In genomic region chr2:35107984-35108635, GRCm38 (mm10) we compare ENCODE assay signal across 9 mouse cellular contexts. TPM values are rescaled to one million over a fixed set of nuclear protein-coding genes. Genes with fewer than 3 reads are reported as not detected.
DNase-seq lines count a peak whose midpoint lies in the region; ATAC-seq lines count a peak whose summit lies in the region.
"Had no signal": no experiment of that assay in that cellular context is flagged by ENCODE, and none has a peak within 500 bp of the region (broad histone marks: within the 10 kb centered on the region; RNA-seq: fewer than 3 reads in every experiment).

No protein-coding gene starts in this region.

- H3K4me2 ChIP-seq in limb, embryonic 11.5 days (ENCODE audit: low read depth, severe bottlenecking), result no peak overlapping the region
- peak overlapping the region; percentile 90; the same call in 1 of the 2 replicates for H3K4me2 ChIP-seq in liver, embryonic 12.5 days

- H3K27me3 ChIP-seq in limb, embryonic 11.5 days (ENCODE audit: control insufficient read depth, insufficient read depth, low read length), result no peaks in the 10 kb centered on the region
- H3K27me3 ChIP-seq in limb, embryonic 10.5 days (ENCODE audit: low read depth, poor library complexity, severe bottlenecking), result no peaks in the 10 kb centered on the region
- no peaks in the 10 kb centered on the region for H3K27me3 ChIP-seq in liver, embryonic 12.5 days (replicated peaks)
- H3K27me3 ChIP-seq: hindbrain, embryonic 15.5 days had no signal

- no peak for ATAC-seq in limb, embryonic 11.5 days (ENCODE audit: insufficient number of reproducible peaks, low FRiP score, low TSS enrichment, low read depth)
- ATAC-seq in liver, embryonic 12.5 days, result no peak

- H3K4me3 ChIP-seq in limb, embryonic 11.5 days (ENCODE audit: low read depth, low read length), result no peak overlapping the region
- H3K4me3 ChIP-seq in limb, embryonic 10.5 days, result no peak overlapping the region
- no peak overlapping the region for H3K4me3 ChIP-seq in liver, embryonic 12.5 days

- DNase-seq in cerebellum, postnatal 10 days, result peak; percentile 41 to 69
- no peak for DNase-seq in cerebellum, adult 11-12 months
- peak; percentile 43 for DNase-seq in limb, embryonic 11.5 days (ENCODE audit: low spot score)
- DNase-seq in limb, embryonic 10.5 days (ENCODE audit: low spot score), result no peak
- DNase-seq in brain, adult 2 months (ENCODE audit: low read depth, low spot score), result peak; percentile 37
- peak; percentile 49 to 65 for DNase-seq in spleen, postnatal 4 days (ENCODE audit: low spot score in 2 of 2)
- no peak for DNase-seq in layer of hippocampus, adult 9-10 months (ENCODE audit: low spot score)

- no peaks in the 10 kb centered on the region for H3K9me3 ChIP-seq in limb, embryonic 11.5 days (ENCODE audit: control insufficient read depth, low read length)
- H3K9me3 ChIP-seq in limb, embryonic 10.5 days (replicated peaks), result no peaks in the 10 kb centered on the region
- H3K9me3 ChIP-seq in liver, embryonic 12.5 days (replicated peaks), result no peaks in the 10 kb centered on the region
- H3K9me3 ChIP-seq: hindbrain, embryonic 15.5 days had no signal

- H3K27ac ChIP-seq in limb, embryonic 11.5 days (replicated peaks; ENCODE audit: low read depth, low read length), result no peak overlapping the region
- H3K27ac ChIP-seq in limb, embryonic 10.5 days, result no peak overlapping the region
- no peak overlapping the region for H3K27ac ChIP-seq in liver, embryonic 12.5 days

- no peaks in the 10 kb centered on the region for H3K36me3 ChIP-seq in limb, embryonic 11.5 days (ENCODE audit: control insufficient read depth, insufficient read depth, low read length)
- no peaks in the 10 kb centered on the region for H3K36me3 ChIP-seq in limb, embryonic 10.5 days
- no peaks in the 10 kb centered on the region for H3K36me3 ChIP-seq in liver, embryonic 12.5 days
- H3K36me3 ChIP-seq: hindbrain, embryonic 15.5 days had no signal

- WGBS in limb, embryonic 11.5 days, result 60% methylated on average over 5 of the region's 5 CpGs
- 54% methylated on average over 5 of the region's 5 CpGs for WGBS in limb, embryonic 10.5 days
- 48% methylated on average over 5 of the region's 5 CpGs for WGBS in liver, embryonic 12.5 days (ENCODE audit: insufficient replicate concordance)

- H3K4me1 ChIP-seq in limb, embryonic 11.5 days (ENCODE audit: control insufficient read depth, insufficient read depth, low read length), result no peaks in the 10 kb centered on the region
- H3K4me1 ChIP-seq in limb, embryonic 10.5 days, result peaks cover 12% of the 10 kb centered on the region
- peaks cover 27% of the 10 kb centered on the region for H3K4me1 ChIP-seq in liver, embryonic 12.5 days

- no peak overlapping the region for H3K9ac ChIP-seq in limb, embryonic 11.5 days (ENCODE audit: low read length)
- H3K9ac ChIP-seq in liver, embryonic 12.5 days, result no peak overlapping the region

RNA-seq across cellular contexts. Expression of gene Cntrl, which starts 1.2 kb away (rescaled TPM):
- 34.4 and 36.7 TPM in 2 replicates for polyA plus RNA-seq in limb, embryonic 11.5 days (2014; fragmentation: Nextera tagmentation; extraction: Ambion mirVana)
- 22.4 and 31.2 TPM in 2 replicates for polyA plus RNA-seq in limb, embryonic 10.5 days (2016; fragmentation: Nextera tagmentation; extraction: Ambion mirVana)
- polyA plus RNA-seq in liver, embryonic 12.5 days (2016; fragmentation: Nextera tagmentation; extraction: Ambion mirVana), result 10.9 and 12.7 TPM in 2 replicates

RNA-seq across cellular contexts. Expression of gene AI182371, which starts 6.8 kb away (rescaled TPM):
- polyA plus RNA-seq in limb, embryonic 11.5 days (2014; fragmentation: Nextera tagmentation; extraction: Ambion mirVana), result 0.20 TPM in 1 of 2 replicates, not detected in the other
- 0.45 TPM in 1 of 2 replicates, not detected in the other for polyA plus RNA-seq in limb, embryonic 10.5 days (2016; fragmentation: Nextera tagmentation; extraction: Ambion mirVana)
- 5.3 and 5.5 TPM in 2 replicates for polyA plus RNA-seq in liver, embryonic 12.5 days (2016; fragmentation: Nextera tagmentation; extraction: Ambion mirVana)

RNA-seq across cellular contexts. Expression of gene Hc, which starts 46.9 kb away (rescaled TPM):
- polyA plus RNA-seq in limb, embryonic 11.5 days (2014; fragmentation: Nextera tagmentation; extraction: Ambion mirVana), result not detected in 2 replicates
- not detected in 2 replicates for polyA plus RNA-seq in limb, embryonic 10.5 days (2016; fragmentation: Nextera tagmentation; extraction: Ambion mirVana)
- 14.2 and 16.0 TPM in 2 replicates for polyA plus RNA-seq in liver, embryonic 12.5 days (2016; fragmentation: Nextera tagmentation; extraction: Ambion mirVana)

Comparison
In these comparisons a context has a peak if more than half of its experiments do, and no peak if none do; other contexts are left out.
1. DNase-seq: peak in cerebellum, postnatal 10 days (2 of 2), limb, embryonic 11.5 days (single experiment), brain, adult 2 months (single experiment) and spleen, postnatal 4 days (2 of 2); none in cerebellum, adult 11-12 months (single experiment), limb, embryonic 10.5 days (single experiment) and layer of hippocampus, adult 9-10 months (single experiment).
2. RNA of gene Hc, which starts 46.9 kb away (polyA plus RNA-seq): 14.2 to 16.0 TPM in liver, embryonic 12.5 days; not detected in limb, embryonic 11.5 days and not detected in limb, embryonic 10.5 days; every median in the first group is over 10 times any median in the second.